Mouse (Mus musculus) hindbrain, embryonic 12.5 days (tissue): Measurements from ENCODE around the gene Musk. TPM values are rescaled to one million over a fixed set of nuclear protein-coding genes. Genes with fewer than 3 reads are reported as not detected.

Experiments
- ATAC-seq: fragments of 200-750 bp; cut with Nextera tagmentation; 2 replicates; pipeline ENCODE4 v1.8.0; 2017; ENCODE audit warnings: moderate TSS enrichment; ENCODE audit not compliant: low FRiP score
- H3K27ac ChIP-seq: fragments of 300-500 bp; sonication (generic); 2 replicates; pipeline ENCODE4 v1.5.1; 2016; ENCODE audit warnings: mild to moderate bottlenecking
- H3K27me3 ChIP-seq: fragments of 300-500 bp; sonication (generic); 2 replicates; pipeline ENCODE4 v1.6.1; 2016; ENCODE audit warnings: mild to moderate bottlenecking
- H3K36me3 ChIP-seq: fragments of 300-500 bp; sonication (generic); 2 replicates; pipeline ENCODE4 v1.6.1; 2016; ENCODE audit warnings: mild to moderate bottlenecking
- H3K4me1 ChIP-seq: fragments of 300-500 bp; sonication (generic); 2 replicates; pipeline ENCODE4 v1.6.1; 2016
- H3K4me2 ChIP-seq: fragments of 300-500 bp; sonication (generic); replicated peaks from 2 replicates; pipeline ENCODE4 v1.6.1; 2016; ENCODE audit warnings: mild to moderate bottlenecking
- H3K4me3 ChIP-seq: fragments of 300-500 bp; sonication (generic); 2 replicates; pipeline ENCODE4 v1.5.1; 2016; ENCODE audit warnings: mild to moderate bottlenecking
- H3K9ac ChIP-seq: fragments of 300-500 bp; sonication (generic); 2 replicates; pipeline ENCODE4 v1.6.1; 2016; ENCODE audit warnings: mild to moderate bottlenecking, moderate library complexity
- H3K9me3 ChIP-seq: fragments of 300-500 bp; sonication (generic); replicated peaks from 2 replicates; pipeline ENCODE4 v1.6.1; 2016; ENCODE audit warnings: mild to moderate bottlenecking
- WGBS: fragments of 180-500 bp; shearing (Covaris S2); methylation state at CpG from one replicate; pipeline ENCODE4 v1.1.7; 2016; 5-methylcytosine and 5-hydroxymethylcytosine counted together
- polyA plus RNA-seq: library from polyadenylated mRNA; unstranded; fragments of >200 nt; fragmentation: Nextera tagmentation; extraction: Ambion mirVana; gene quantifications from 2 replicates; pipeline ENCODE4 v1.2.1, GENCODE M21; 2016

Gene Musk
- polyA plus RNA-seq, 1 experiment from 2014 or later = 0.37 TPM

- Histone ChIP-seq H3K4me3 (no peak overlapping the region), H3K36me3 (no peaks in the 10 kb centered on the region), H3K4me1 (no peaks in the 10 kb centered on the region; the same call in 1 of the 2 replicates), H3K27me3 (no peaks in the 10 kb centered on the region), H3K9ac (no peak overlapping the region), H3K4me2 (no peak overlapping the region), H3K27ac (peak overlapping the region; percentile 17; the same call in 1 of the 2 replicates), H3K9me3 (no peaks in the 10 kb centered on the region)
- WGBS = 35% methylated on average over 3 of the region's 3 CpGs
- no peak for ATAC-seq
Measured at GRCm38 (mm10) chr4:58326746-58327145, 41.0 kb downstream of the Musk start.

GRCm38 (mm10) chr4:58328231-58328630, 42.5 kb downstream of the Musk start:
- Histone ChIP-seq H3K27me3 (no peaks in the 10 kb centered on the region), H3K9ac (no peak overlapping the region), H3K4me3 (no peak overlapping the region), H3K4me1 (no peaks in the 10 kb centered on the region; the same call in 1 of the 2 replicates), H3K27ac (no peak overlapping the region), H3K9me3 (no peaks in the 10 kb centered on the region), H3K36me3 (no peaks in the 10 kb centered on the region), H3K4me2 (no peak overlapping the region)
- ATAC-seq = no peak
- 90% methylated on average over 4 of the region's 4 CpGs for WGBS

GRCm38 (mm10) chr4:58330016-58330415, 44.3 kb downstream of the Musk start:
- H3K9me3 ChIP-seq = no peaks in the 10 kb centered on the region
- H3K4me3 ChIP-seq = no peak overlapping the region
- H3K27me3 ChIP-seq = no peaks in the 10 kb centered on the region
- H3K27ac ChIP-seq = no peak overlapping the region
- no peaks in the 10 kb centered on the region; the same call in 1 of the 2 replicates for H3K4me1 ChIP-seq
- no peak overlapping the region for H3K9ac ChIP-seq
- no peak overlapping the region for H3K4me2 ChIP-seq
- no peaks in the 10 kb centered on the region for H3K36me3 ChIP-seq
- WGBS = 81% methylated on average over 4 of the region's 4 CpGs
- no peak for ATAC-seq

GRCm38 (mm10) chr4:58330864-58331638, 45.3 kb downstream of the Musk start:
- ATAC-seq = no peak
- WGBS = 86% methylated on average over 10 of the region's 10 CpGs

GRCm38 (mm10) chr4:58332394-58332793, 46.6 kb downstream of the Musk start:
- Histone ChIP-seq H3K27me3 (no peaks in the 10 kb centered on the region), H3K4me3 (no peak overlapping the region), H3K36me3 (no peaks in the 10 kb centered on the region), H3K9ac (no peak overlapping the region), H3K4me2 (no peak overlapping the region), H3K4me1 (no peaks in the 10 kb centered on the region), H3K9me3 (no peaks in the 10 kb centered on the region), H3K27ac (no peak overlapping the region)
- 28% methylated on average over 3 of the region's 3 CpGs for WGBS
- ATAC-seq = no peak

More at GRCm38 (mm10) chr4:58330864-58331638, 45.3 kb downstream of the Musk start:
- Histone ChIP-seq H3K27me3 (no peaks in the 10 kb centered on the region), H3K27ac (no peak overlapping the region), H3K9me3 (no peaks in the 10 kb centered on the region), H3K4me1 (no peaks in the 10 kb centered on the region; the same call in 1 of the 2 replicates), H3K4me2 (no peak overlapping the region), H3K4me3 (no peak overlapping the region), H3K9ac (no peak overlapping the region), H3K36me3 (no peaks in the 10 kb centered on the region)

GRCm38 (mm10) chr4:58336227-58336626, 50.5 kb downstream of the Musk start:
- Histone ChIP-seq H3K9ac (no peak overlapping the region), H3K4me1 (no peaks in the 10 kb centered on the region), H3K4me3 (no peak overlapping the region), H3K4me2 (no peak overlapping the region), H3K27ac (no peak overlapping the region), H3K27me3 (no peaks in the 10 kb centered on the region), H3K9me3 (no peaks in the 10 kb centered on the region), H3K36me3 (no peaks in the 10 kb centered on the region)
- no peak for ATAC-seq
- 83% methylated on average over 2 of the region's 2 CpGs for WGBS

GRCm38 (mm10) chr4:58339226-58339625, 53.5 kb downstream of the Musk start:
- ATAC-seq = no peak
- H3K27ac ChIP-seq = no peak overlapping the region
- 36% methylated on average over 3 of the region's 3 CpGs for WGBS
- H3K27me3 ChIP-seq = no peaks in the 10 kb centered on the region
- no peak overlapping the region for H3K9ac ChIP-seq
- H3K4me3 ChIP-seq = no peak overlapping the region
- H3K36me3 ChIP-seq = no peaks in the 10 kb centered on the region
- H3K4me2 ChIP-seq = no peak overlapping the region
- H3K9me3 ChIP-seq = no peaks in the 10 kb centered on the region
- no peaks in the 10 kb centered on the region for H3K4me1 ChIP-seq

GRCm38 (mm10) chr4:58350206-58350605, 64.4 kb downstream of the Musk start:
- Histone ChIP-seq H3K4me3 (no peak overlapping the region), H3K27ac (no peak overlapping the region), H3K36me3 (no peaks in the 10 kb centered on the region), H3K27me3 (no peaks in the 10 kb centered on the region), H3K4me2 (no peak overlapping the region), H3K9me3 (no peaks in the 10 kb centered on the region), H3K4me1 (no peaks in the 10 kb centered on the region), H3K9ac (no peak overlapping the region)
- 86% methylated on average over 7 of the region's 7 CpGs for WGBS
- no peak for ATAC-seq

- Histone ChIP-seq H3K36me3 (no peaks in the 10 kb centered on the region), H3K4me3 (no peak overlapping the region), H3K9me3 (no peaks in the 10 kb centered on the region), H3K9ac (no peak overlapping the region), H3K4me2 (no peak overlapping the region), H3K27me3 (no peaks in the 10 kb centered on the region), H3K27ac (no peak overlapping the region), H3K4me1 (no peaks in the 10 kb centered on the region)
- WGBS = 55% methylated on average over 10 of the region's 10 CpGs
- no peak for ATAC-seq
Measured at GRCm38 (mm10) chr4:58351165-58351564, 65.4 kb downstream of the Musk start.

- WGBS = 71% methylated on average over 5 of the region's 5 CpGs
- no peaks in the 10 kb centered on the region for H3K4me1 ChIP-seq
- no peak overlapping the region for H3K27ac ChIP-seq
- no peak for ATAC-seq
- no peaks in the 10 kb centered on the region for H3K9me3 ChIP-seq
- H3K9ac ChIP-seq = no peak overlapping the region
- H3K4me2 ChIP-seq = no peak overlapping the region
- no peaks in the 10 kb centered on the region for H3K27me3 ChIP-seq
- H3K36me3 ChIP-seq = no peaks in the 10 kb centered on the region
- H3K4me3 ChIP-seq = no peak overlapping the region
Measured at GRCm38 (mm10) chr4:58351590-58351989, 65.8 kb downstream of the Musk start.

GRCm38 (mm10) chr4:58358996-58359395, 73.2 kb downstream of the Musk start:
- Histone ChIP-seq H3K9me3 (no peaks in the 10 kb centered on the region), H3K27me3 (no peaks in the 10 kb centered on the region), H3K27ac (no peak overlapping the region), H3K4me2 (no peak overlapping the region), H3K36me3 (no peaks in the 10 kb centered on the region), H3K4me1 (no peaks in the 10 kb centered on the region), H3K4me3 (no peak overlapping the region), H3K9ac (no peak overlapping the region)
- ATAC-seq = no peak
- 93% methylated on average over 4 of the region's 4 CpGs for WGBS

GRCm38 (mm10) chr4:58365321-58365720, 79.6 kb downstream of the Musk start:
- Histone ChIP-seq H3K36me3 (no peaks in the 10 kb centered on the region), H3K4me3 (no peak overlapping the region), H3K27ac (no peak overlapping the region), H3K27me3 (no peaks in the 10 kb centered on the region), H3K9ac (no peak overlapping the region), H3K4me2 (no peak overlapping the region), H3K4me1 (no peaks in the 10 kb centered on the region), H3K9me3 (no peaks in the 10 kb centered on the region)
- WGBS = 84% methylated on average over 6 of the region's 6 CpGs
- ATAC-seq = no peak

GRCm38 (mm10) chr4:58371106-58371505, 85.3 kb downstream of the Musk start:
- no peaks in the 10 kb centered on the region for H3K9me3 ChIP-seq
- no peaks in the 10 kb centered on the region for H3K36me3 ChIP-seq
- H3K27ac ChIP-seq = no peak overlapping the region
- no peak overlapping the region for H3K4me3 ChIP-seq
- 88% methylated on average over 1 of the region's 1 CpGs for WGBS
- H3K9ac ChIP-seq = no peak overlapping the region
- ATAC-seq = no peak
- H3K4me2 ChIP-seq = no peak overlapping the region
- H3K27me3 ChIP-seq = no peaks in the 10 kb centered on the region
- H3K4me1 ChIP-seq = no peaks in the 10 kb centered on the region
